Mouse (Mus musculus) gastrocnemius, postnatal 14 days (tissue): ENCODE measurements around the gene Hnrnpa2b1. TPM values are rescaled to one million over a fixed set of nuclear protein-coding genes. Genes with fewer than 3 reads are reported as not detected.

Experiments
- DNase-seq: peaks from one replicate; pipeline ENCODE4 v3.0.0; 2021; ENCODE audit warnings: mixed read lengths
- intact Hi-C: fragments of 180-260 bp; cut with DNase I; formaldehyde crosslinking; loops from one replicate; pipeline ENCODE4 v1.15.1; 2025; ENCODE audit warnings: low total_unique reads
- total RNA-seq, 2 experiments: library from RNA; stranded (reverse); gene quantifications; 2 replicates each; pipeline ENCODE4 v1.2.3; 2021

Hnrnpa2b1 gene
- total RNA-seq, 2 experiments from 2014 or later, result 255 to 265 TPM

DNA sequence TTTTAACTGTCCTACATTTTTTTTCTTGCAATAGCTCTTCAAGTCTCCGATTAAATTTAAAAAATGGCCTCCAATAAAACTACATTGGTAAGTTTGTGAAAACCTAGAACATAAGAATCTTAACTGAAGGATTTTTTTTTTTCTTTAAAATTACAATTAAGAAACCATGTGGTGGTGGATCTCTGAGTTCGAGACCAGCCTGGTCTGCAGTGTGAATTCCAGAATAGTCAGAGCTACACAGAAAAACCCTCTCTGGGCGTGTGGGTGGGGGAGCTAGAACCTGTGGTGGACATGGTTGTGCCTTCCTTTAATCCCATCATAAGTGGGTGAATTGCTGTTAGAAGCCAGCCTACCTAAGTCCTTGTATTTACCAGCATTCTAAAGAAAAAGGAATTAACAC, 2.1 kb upstream of the Hnrnpa2b1 start:
- intact Hi-C loops, result no loop called here

DNA sequence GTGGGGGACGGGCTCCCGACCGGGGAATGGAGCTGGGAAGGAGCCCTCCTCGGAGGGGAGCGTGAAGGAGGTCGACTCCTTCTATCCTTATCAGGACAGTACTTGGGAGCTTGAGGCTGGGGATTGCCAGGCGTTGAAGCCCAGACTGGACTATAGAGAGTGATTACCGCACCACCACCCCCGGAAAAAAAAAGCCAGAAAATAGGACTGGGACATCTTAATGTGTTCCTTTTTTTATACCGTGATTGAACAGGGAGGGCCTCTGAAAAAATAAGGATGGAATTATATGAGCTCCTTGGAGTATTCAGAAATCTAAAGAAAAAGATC, 1.4 kb upstream of the Hnrnpa2b1 start:
- intact Hi-C loops, result no loop called here
- DNase-seq, result no peak

More for the DNA sequence above, 2.1 kb upstream of the Hnrnpa2b1 start:
- DNase-seq, result no peak

DNA sequence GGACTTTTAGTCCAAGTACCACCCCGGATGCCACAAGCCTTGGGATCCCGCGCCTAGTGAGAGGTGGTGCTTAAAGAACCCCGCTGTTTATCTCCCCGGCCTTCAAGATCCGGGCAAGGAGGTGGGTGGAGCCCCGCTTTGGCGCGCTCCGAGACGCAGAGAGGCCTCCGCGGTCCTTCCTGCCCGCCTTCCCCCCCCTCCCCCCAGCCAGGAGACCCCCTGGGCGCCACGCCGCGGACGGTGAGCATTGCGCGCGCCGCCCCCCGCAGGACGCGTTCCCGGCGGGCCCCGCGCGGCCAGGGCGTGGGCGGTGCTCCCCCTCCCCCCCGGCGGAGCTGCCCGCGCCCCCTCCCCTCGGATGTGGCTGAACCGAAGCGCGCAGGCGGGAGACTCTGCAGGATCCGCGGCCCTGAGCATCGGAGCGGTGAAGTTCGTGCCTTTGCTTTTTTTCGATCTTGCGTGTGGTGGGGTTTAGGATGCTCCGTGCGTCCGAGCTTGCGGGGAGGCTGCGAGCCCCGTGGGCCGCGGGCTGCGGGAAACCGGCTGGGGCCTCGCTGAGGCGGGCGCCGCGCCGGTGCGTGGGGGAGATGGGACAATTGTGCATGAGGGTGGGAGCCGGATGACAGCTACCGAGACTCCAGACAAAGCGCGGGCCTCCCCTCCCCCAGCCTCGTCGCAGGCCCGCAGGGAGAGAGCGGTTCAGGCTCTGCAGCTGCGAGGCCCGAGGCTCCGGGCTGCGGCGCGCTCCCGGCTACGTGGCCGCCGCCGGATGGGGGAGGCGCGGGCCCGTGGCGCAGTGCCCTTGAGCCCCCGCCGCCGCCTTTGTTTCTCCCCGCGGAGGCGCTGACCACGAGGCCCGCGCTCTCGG, 851 bp upstream of the Hnrnpa2b1 start, which contains the start of gene Cbx3:
Gene Cbx3, plus strand, starts transcription at position 50 of the 868 bp plus-strand sequence.
- peak; percentile 87 for DNase-seq
- intact Hi-C loops, result no loop called here

DNA sequence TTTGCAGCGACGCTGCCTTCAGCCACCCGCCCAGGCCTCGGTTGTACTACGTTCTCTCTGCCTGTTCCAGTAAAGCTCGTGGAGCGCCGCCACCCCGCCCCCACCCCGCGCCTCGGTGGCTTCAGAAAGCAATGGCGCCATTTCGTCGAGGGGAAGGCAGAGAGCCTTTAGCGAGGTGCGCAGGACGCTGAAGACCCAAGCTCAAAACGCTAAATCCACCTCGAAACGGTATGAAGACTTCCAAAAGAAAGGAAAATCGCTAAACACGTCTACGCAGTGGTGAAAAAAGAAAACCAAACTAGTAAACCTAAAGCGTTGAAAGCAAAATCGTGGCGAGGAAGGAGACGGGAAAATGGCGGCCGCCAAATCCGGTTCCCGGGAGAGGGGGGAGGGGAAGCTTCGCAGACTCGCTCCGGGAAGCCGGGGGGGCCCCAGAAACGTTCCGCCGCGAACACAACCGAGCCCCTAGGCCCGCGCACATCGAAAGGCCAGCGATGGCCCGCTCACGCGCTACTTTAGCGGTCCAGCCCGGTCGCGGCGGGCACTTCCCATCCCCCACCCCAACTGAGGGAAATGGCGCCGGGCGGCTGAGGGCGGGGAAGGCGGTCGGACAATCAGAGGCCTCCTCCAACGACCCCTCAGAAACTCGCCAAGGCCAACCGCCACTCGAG, 668 bp downstream of the Hnrnpa2b1 start:
- intact Hi-C loops, result no loop called here
- DNase-seq, result peak; percentile 73

DNA sequence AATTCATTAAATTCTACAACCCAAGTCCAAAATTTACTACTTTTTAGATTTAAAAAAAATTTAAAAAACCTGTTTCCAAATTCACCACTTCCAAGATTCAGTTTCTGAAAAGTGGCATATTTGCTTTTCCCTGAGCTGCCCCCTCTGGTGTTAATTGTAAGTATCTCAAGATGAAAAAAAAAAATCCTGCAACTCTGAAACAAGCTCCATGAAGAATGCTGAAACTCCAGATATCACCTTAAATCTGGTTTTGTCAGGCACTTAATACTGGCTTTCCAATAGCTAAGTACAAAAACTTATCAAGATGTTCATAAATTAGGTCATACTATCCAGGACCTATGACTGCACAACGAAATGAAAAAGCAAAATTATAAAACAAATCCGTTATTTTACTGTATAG, 2.0 kb downstream of the Hnrnpa2b1 start:
- no peak for DNase-seq
- intact Hi-C loops, result no loop called here

DNA sequence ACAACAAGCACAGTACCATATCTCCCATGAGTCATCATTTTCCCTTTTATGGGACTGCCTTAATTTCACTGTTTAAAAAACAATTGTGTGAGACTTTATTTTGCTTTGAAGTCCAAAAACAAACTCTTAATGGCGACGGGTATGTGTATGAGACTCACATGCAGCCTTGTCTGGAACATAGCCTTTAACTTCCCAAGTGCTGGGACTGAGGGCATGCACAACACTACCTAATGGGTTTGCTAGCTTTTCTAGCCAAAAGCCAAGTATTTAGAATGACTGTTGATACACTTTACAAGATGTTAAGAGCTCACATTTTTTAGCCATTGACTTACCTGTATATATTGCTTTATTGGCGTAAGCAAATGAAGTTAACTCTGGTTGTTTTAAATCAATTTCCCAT, 9.3 kb downstream of the Hnrnpa2b1 start:
- DNase-seq, result no peak
- intact Hi-C loops, result no loop called here

DNA sequence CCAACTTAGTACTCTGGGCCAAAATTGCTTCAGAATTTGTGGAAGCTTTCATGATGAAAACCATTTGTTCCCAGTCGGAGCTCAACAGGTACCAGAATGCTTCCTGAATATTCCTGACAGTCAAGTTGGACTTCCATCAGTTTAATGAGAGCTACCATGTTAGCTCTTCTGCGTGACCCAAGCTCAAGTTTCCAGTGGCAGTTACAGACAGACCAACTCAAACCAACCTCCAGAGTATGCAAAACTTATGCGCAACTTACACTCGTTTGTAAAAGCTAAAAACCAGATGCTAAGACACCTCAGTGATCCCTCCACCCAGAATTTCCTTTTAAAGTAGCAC, 9.7 kb downstream of the Hnrnpa2b1 start:
- intact Hi-C loops, result no loop called here
- DNase-seq, result no peak

DNA sequence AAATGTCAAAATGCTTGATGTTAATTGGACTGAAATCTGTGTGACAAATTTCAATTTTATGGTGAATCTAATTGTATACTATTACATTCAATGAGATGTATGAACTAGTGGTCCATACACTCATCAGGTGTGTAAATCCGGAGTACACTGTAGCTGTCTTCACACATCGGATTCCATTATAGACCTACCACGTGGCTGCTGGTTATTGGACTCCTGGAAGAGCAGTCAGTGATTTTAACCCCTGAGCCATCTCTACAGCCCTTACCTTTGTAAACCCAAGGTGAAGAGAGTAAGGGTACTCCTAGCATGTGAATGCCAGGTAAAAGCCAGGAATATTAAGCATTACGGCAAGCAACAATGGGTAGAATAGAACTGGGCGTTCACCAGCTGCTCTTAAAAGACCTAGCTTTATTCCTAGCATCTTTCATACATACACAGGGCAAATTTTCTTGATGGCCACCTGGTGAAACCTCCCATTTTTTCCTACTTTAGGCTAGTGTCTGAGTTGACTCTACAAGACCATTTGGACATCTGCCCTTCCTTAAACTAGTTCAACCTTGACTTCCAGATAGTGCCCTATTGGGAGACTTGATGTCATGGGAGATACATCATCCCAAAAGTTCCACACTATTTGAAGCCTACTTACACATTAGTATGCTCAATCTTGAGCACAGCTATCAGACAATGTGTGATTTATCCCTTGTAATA, 10.2 kb downstream of the Hnrnpa2b1 start:
- DNase-seq, result no peak
- intact Hi-C loops, result no loop called here

DNA sequence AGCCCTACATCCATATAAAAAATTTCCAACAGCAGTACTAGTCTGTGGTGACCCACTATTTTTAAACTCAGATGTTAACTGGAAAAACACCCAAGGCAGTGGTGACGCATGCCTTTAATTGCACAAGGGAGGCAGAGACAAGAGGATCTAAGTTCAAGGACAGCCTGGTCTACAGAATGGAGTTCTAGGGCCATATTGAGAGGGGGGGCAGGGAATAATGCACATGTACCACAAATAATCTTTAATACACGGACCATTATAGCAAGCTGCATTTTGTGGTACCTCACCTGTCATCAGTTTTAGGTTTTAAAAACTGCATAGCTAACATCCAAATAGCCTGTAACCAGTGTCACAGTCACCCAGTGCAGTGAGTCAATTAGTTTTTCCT, 10.8 kb downstream of the Hnrnpa2b1 start:
- no peak for DNase-seq
- intact Hi-C loops, result no loop called here

DNA sequence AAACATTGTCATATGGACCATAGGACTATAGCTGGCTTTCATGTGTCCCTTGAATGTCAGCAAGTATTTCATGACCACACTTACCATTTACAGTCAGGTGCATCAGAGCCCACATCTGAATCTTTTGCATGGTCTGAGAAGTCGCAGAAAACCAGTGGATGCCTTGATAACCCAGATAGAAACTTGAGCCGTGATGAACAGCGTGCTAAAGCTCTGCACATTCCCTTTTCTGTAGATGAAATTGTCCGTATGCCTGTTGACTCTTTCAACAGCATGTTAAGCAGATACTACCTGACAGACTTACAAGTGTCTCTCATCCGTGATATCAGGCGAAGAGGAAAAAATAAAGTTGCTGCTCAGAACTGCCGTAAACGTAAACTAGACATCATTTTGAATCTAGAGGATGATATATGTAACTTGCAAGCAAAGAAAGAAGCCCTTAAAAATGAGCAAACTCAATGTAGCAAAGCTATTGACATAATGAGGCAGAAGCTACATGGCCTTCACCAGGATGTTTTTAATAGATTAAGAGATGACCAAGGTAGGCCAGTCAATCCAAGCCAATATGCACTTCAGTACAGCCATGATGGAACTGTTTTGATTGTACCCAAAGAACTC, 11.8 kb downstream of the Hnrnpa2b1 start:
- intact Hi-C loops, result no loop called here
- DNase-seq, result no peak

DNA sequence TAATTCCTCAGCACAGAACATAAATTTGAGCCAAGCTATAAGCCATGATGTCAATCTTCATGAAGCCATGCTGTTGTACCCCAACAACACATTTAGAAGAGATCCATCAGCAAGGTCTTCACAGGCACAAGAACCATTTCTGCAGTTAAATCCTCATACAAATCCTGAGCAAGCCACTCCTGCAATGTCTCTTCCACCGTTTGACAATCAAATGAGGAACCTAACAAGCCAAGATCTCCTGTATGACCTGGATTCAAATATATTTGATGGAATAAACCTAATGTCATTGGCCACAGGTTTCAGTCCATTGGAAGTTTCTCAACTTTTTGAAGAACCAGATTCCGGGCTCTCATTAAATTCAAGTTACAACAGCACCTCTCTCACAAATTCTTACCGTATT, 12.4 kb downstream of the Hnrnpa2b1 start:
- intact Hi-C loops, result no loop called here
- no peak for DNase-seq

DNA sequence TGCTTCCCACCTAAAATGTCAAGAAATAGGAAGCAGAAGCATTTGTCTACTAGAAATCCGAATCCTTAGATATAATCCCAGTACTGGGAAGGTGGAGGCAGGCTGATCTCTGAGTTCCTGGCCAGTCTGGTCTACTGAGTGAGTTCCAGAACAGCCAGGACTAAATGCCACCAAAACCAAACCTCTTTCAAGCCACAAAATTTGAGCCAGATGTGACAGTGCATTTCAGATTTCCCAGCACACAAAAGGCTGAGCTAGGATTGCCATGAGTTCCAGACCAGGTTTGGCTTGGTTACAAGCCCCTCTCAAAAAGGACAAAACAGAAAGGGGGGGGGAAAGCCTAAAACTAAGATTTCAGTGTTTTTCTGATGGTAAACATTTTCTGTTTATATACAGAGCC, 13.5 kb downstream of the Hnrnpa2b1 start:
- intact Hi-C loops, result no loop called here

DNA sequence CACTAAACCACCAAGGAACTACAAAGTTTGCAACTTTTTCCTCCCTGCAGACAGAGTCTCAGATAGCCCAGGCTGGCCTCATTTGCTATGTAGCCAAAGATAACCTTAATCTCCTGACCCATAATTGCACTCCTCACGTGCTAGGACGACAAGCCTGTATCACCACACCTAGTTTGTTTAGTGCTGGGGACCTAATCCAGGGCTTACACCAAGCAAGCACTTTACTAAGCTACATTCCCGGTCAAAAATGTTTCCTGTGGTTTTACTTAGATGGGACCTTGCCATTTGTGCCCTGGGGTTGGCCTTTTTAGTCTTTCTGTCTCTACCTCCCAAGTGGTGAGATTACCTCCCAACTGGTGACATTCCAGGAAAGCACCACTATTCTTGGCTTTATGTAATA, 14.7 kb downstream of the Hnrnpa2b1 start:
- no peak for DNase-seq
- intact Hi-C loops, result no loop called here

More for the DNA sequence above, 13.5 kb downstream of the Hnrnpa2b1 start:
- DNase-seq, result no peak

DNA sequence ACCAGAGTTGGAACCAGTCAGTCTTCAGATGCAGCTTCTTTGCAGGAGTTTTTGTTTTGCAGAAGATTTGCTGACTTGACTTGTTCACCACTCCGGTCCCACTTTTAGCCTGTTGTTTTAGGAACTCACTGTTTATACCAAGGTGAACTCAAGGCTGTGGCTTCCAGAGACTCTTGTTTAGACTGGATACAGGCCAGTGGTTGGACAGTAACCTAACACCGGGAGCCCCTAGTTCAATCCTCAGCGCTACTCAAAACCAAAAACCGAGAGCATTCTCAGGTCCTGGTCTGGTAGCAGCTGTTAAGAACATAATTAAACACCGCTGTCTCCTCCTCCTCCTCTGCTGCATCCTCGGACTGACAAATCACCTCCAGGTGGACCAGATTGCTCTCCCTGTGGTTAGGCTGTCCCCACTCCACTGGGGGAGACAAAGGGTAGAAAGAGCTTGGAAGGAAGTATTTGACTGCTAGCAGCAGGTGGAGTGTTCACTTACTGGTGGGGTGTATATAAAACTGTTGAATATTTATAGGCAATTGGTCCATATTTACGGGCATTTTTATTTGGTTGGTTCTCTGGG, 16.7 kb downstream of the Hnrnpa2b1 start:
- intact Hi-C loops, result no loop called here
- no peak for DNase-seq

DNA sequence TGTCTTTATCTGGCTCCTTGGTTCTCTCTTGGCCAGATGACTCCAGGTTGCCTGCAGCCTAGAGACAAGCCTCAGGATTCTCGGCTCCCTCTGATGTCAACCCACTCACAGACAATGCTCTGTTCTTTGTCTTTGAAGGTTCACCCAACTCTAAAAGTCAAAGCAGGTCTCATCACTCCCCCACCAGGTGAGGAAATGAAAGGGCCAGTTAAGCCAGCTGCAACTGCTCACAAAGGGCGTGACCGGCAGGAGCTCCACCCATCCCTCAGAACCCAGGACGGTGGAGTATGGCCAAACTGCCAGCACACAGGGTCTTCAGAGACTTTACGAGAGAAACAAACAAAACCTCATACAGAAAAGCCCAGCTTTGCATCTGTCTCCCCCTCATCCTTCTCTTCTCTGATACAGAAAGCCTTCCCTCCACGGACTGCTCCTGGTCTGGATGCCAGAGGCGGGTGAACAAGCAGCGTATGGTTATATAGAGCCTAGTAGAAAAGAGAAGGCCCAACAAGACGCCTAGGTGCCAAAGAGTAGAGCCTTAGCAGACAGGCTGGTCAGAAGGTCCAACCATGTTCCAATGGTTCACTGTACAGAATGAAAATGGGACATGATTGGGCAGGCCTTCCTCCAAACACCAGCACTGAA, 27.4 kb downstream of the Hnrnpa2b1 start:
- DNase-seq, result no peak
- intact Hi-C loops, result no loop called here

DNA sequence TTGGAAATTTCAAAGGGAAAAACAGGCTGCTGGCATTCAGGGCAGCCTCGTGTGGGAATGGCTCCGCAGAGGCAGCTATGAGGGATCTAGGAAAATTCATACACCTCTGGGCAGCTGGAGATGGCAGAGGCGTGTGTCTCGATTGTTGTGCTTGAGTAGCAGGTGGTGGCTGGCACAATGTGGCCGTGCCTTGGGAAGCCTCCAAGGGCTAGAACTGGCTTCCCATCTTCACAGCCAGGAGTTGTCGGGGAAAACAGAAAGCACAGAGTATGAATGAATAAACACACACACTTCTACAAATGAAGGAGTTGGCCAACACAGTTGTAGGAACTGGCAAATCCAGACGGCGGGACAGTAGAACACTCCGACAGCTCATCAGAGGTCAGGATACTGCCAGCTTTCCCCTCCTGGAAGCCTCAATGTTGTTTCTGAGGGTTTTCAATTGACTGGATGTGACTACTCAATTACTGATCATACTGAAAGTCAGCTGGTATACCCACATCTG, 30.8 kb downstream of the Hnrnpa2b1 start:
- DNase-seq, result no peak
- intact Hi-C loops, result no loop called here

DNA sequence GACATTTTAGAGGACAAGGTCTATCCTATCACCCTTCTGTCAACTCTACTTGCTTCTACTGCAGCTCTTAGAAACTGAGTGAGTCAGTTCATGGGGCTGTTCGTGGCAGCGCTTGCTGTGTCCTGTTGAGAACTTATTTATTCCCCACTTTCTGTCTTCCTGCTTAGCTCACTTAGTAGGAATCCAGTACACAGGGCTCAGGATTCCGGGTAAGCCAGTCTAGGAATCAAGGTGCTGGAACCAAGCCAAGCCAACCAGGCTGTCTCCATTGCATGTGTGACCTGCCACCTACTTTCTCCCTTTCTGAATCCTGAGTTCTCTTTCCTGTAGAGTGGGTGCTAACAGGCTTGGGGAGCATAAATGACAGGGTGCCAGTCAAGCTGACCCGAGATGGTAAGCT, 32.0 kb downstream of the Hnrnpa2b1 start:
- intact Hi-C loops, result no loop called here
- no peak for DNase-seq

DNA sequence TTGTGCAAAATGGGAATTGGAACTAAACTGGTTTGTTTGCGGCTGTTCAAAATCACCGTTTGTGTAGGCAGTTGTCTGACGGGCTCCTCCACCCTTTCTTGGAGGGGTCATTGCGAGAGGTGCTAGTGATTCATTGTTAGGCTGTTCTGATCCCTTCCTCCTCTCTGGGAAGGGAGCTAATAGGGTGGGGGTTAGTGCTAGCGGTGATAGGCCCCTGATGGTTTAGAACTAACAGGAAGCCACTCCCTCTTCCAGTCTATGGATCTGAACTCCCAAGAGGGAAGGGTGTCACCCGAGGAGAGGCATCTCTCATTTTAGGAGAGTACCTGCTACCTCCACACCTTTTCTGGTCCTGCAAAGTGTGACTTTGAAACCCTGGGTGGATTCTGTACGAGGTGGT, 35.4 kb downstream of the Hnrnpa2b1 start:
- intact Hi-C loops, result no loop called here
- DNase-seq, result no peak
